Mouse (Mus musculus): Measurements from ENCODE around the gene Scarf2.

DNA sequence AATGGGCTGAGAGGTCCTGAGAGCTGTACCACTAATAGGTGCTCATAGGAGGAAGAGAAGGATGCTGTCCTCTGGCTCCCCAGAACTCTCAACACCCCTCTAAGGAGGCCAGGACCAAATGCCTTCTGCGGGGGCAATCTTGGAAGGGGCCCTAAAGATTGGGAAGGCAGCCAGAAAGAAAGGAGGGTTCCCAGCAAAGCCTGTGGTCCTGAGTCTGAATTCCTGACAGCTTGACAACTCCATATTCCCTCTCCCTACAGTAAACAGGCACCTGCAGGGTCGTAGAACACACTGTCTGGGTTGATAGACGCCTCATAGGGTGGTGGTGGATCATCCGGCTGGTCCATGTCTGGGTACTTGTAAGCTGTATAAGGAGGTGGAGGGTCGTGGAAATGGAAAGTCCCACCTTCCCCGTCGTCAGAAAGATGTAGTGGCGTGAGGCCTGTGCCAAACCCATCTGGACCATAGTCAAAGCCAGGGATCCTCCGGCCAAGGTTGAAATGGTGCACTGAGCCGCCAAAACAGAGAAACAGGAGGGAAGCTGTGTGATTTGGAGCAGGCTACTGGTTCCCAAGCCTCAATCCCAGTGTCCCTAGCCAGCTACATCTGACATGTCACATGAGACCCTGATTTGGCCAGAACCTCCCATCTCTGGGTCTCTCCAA lies 46.8 kb downstream of the Scarf2 start:
- TF ChIP-seq CTCF (IDR thresholded peaks at IDR 0.05; ENCODE audit: borderline replicate concordance, control insufficient read depth, extremely low read depth, insufficient read depth, low read length, poor library complexity) = no peak
- TF ChIP-seq POLR2A (IDR thresholded peaks at IDR 0.05; ENCODE audit: control insufficient read depth, extremely low read depth, insufficient read depth, low read length, poor library complexity) = no peak

Measured in thymus, adult 2 months (tissue).